Mouse (Mus musculus): ENCODE results near the gene Ptpre.

GRCm38 (mm10) chr7:135537948-135538741 lies 864 bp downstream of the Ptpre start:
- TF ChIP-seq CTCF (conservative IDR thresholded peaks at IDR 0.05; ENCODE audit: low read length) (no peak), NANOG (IDR thresholded peaks at IDR 0.05; ENCODE audit: borderline replicate concordance, low read length) (no peak)

Data from E14TG2a.4 (cell line).